Mouse (Mus musculus): Measurements from ENCODE around the gene Fam216b. TPM values are rescaled to one million over a fixed set of nuclear protein-coding genes. Genes with fewer than 3 reads are reported as not detected.

Gene Fam216b
- not detected for polyA plus RNA-seq (2014; fragmentation: Illumina TruSeq; extraction: RNeasy Lipid Tissue Mini Kit (QIAGEN cat#74804); ENCODE audit: low read depth, low replicate concordance)

DNA sequence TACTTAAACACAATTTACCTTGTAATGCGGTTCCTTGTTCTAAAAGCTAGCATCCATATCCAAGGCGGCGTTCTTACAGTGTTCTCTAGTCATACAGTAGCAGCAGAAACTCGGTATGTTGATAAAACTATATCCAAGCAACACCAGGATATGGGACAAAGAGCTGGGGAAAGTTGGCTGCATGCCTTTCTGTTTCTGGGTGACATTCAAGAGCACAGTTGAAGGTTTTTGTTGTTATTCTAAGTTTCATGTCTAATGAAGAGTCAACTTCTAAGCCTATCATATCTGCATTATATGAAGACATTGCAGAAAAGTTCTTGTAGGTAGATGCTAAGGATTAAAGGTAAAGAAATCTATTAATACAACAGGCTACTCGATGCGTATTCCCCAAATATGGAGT is at the start of gene Fam216b:
TSS of gene Fam216b (minus strand) at position 101 of the 400 bp plus-strand sequence.

Other genes starting within 250 kb of the Fam216b start
- gene Dnajc15, start 213.9 kb downstream of the Fam216b start, polyA plus RNA-seq (2014; fragmentation: Illumina TruSeq; extraction: RNeasy Lipid Tissue Mini Kit (QIAGEN cat#74804); ENCODE audit: low read depth, low replicate concordance), result 115 TPM
- 4.3 TPM for gene Epsti1, start 184.8 kb downstream of the Fam216b start, polyA plus RNA-seq (2014; fragmentation: Illumina TruSeq; extraction: RNeasy Lipid Tissue Mini Kit (QIAGEN cat#74804); ENCODE audit: low read depth, low replicate concordance)
- gene Tnfsf11, start 219.0 kb upstream of the Fam216b start, polyA plus RNA-seq (2014; fragmentation: Illumina TruSeq; extraction: RNeasy Lipid Tissue Mini Kit (QIAGEN cat#74804); ENCODE audit: low read depth, low replicate concordance), result not detected

Data from liver, adult 10 weeks (tissue).